Mouse (Mus musculus) c-Kit-positive CD71-positive TER-119-positive erythroid progenitor cells, embryonic 14.5 days (primary cell): ENCODE measurements around the gene Mink1.

Source experiments
- DNase-seq: peaks from one replicate; pipeline ENCODE4 v3.0.0-alpha.2; 2013; ENCODE audit warnings: low spot score

The Mink1 gene

GRCm38 (mm10) chr11:70557545-70557944 is 5.1 kb upstream of the Mink1 start:
- DNase-seq = no peak

GRCm38 (mm10) chr11:70561937-70562286 is 769 bp upstream of the Mink1 start:
- no peak for DNase-seq

GRCm38 (mm10) chr11:70562995-70563469 is 351 bp downstream of the Mink1 start:
- DNase-seq = no peak

GRCm38 (mm10) chr11:70563470-70564275 is 992 bp downstream of the Mink1 start:
- no peak for DNase-seq

- DNase-seq = no peak
Observed at GRCm38 (mm10) chr11:70564276-70564873, 1.7 kb downstream of the Mink1 start.

- no peak for DNase-seq
Observed at GRCm38 (mm10) chr11:70566586-70566985, 3.9 kb downstream of the Mink1 start.

GRCm38 (mm10) chr11:70570614-70571013 is 7.9 kb downstream of the Mink1 start:
- DNase-seq = peak; percentile 4

- no peak for DNase-seq
Observed at GRCm38 (mm10) chr11:70571641-70572040, 9.0 kb downstream of the Mink1 start.

GRCm38 (mm10) chr11:70572348-70572902 is 9.7 kb downstream of the Mink1 start:
- DNase-seq = peak; percentile 18

GRCm38 (mm10) chr11:70573872-70574271 is 11.2 kb downstream of the Mink1 start:
- DNase-seq = no peak

GRCm38 (mm10) chr11:70577201-70577600 is 14.5 kb downstream of the Mink1 start:
- DNase-seq = no peak

- DNase-seq = no peak
Observed at GRCm38 (mm10) chr11:70578962-70579361, 16.3 kb downstream of the Mink1 start.

GRCm38 (mm10) chr11:70579710-70580357 is 17.2 kb downstream of the Mink1 start:
- DNase-seq = no peak

GRCm38 (mm10) chr11:70580358-70580720 is 17.7 kb downstream of the Mink1 start:
- no peak for DNase-seq

- DNase-seq = no peak
Observed at GRCm38 (mm10) chr11:70580921-70581320, 18.2 kb downstream of the Mink1 start.

GRCm38 (mm10) chr11:70582196-70582595 is 19.5 kb downstream of the Mink1 start:
- DNase-seq = no peak

- DNase-seq = no peak
Observed at GRCm38 (mm10) chr11:70583022-70583714, 20.5 kb downstream of the Mink1 start.

GRCm38 (mm10) chr11:70583775-70584174 is 21.1 kb downstream of the Mink1 start:
- DNase-seq = no peak

- DNase-seq = no peak
Observed at GRCm38 (mm10) chr11:70585457-70585856, 22.8 kb downstream of the Mink1 start.

GRCm38 (mm10) chr11:70586261-70586660 is 23.6 kb downstream of the Mink1 start:
- no peak for DNase-seq

GRCm38 (mm10) chr11:70586954-70587353 is 24.3 kb downstream of the Mink1 start:
- no peak for DNase-seq

GRCm38 (mm10) chr11:70591733-70592132 is 29.1 kb downstream of the Mink1 start:
- no peak for DNase-seq
